Mouse (Mus musculus): ENCODE results near the gene St8sia2. TPM values are rescaled to one million over a fixed set of nuclear protein-coding genes. Genes with fewer than 3 reads are reported as not detected.

St8sia2 gene
- total RNA-seq (2023): not detected

GRCm38 (mm10) chr7:74013601-74014175 lies at the start of gene St8sia2:
Gene St8sia2 (minus strand): TSS chr7:74013690.

Data from CD4-positive naive resting alpha-beta T cell, adult 76 days (primary cell).